Mouse (Mus musculus) cortical plate, adult 2 months (tissue): ENCODE results near the gene Fam161b. TPM values are rescaled to one million over a fixed set of nuclear protein-coding genes. Genes with fewer than 3 reads are reported as not detected.

Experiments used
- H3K27ac ChIP-seq: fragments of 200-500 bp; 2 replicates; pipeline ENCODE4 v1.5.1; 2012; ENCODE audit warnings: low read length, control low read depth, inconsistent platforms; ENCODE audit not compliant: insufficient read depth
- H3K4me1 ChIP-seq: fragments of 200-500 bp; 2 replicates; pipeline ENCODE4 v1.6.1; 2011; ENCODE audit warnings: low read length; ENCODE audit not compliant: control insufficient read depth, insufficient read depth
- H3K4me3 ChIP-seq: fragments of 200-500 bp; 2 replicates; pipeline ENCODE4 v1.5.1; 2011; ENCODE audit warnings: mild to moderate bottlenecking, low read length, control low read depth; ENCODE audit not compliant: insufficient read depth
- CTCF ChIP-seq: fragments of 200-500 bp; IDR thresholded peaks from 2 replicates; pipeline ENCODE4 v1.5.1; 2011; ENCODE audit warnings: mild to moderate bottlenecking, control low read depth, low read length; ENCODE audit not compliant: insufficient read depth; ENCODE audit errors: extremely low read depth
- POLR2A ChIP-seq: fragments of 200-500 bp; IDR thresholded peaks from 2 replicates; pipeline ENCODE4 v1.6.1; 2011; ENCODE audit warnings: mild to moderate bottlenecking, low read length, control low read depth; ENCODE audit not compliant: insufficient read depth; ENCODE audit errors: extremely low read depth
- polyA plus RNA-seq: library from polyadenylated mRNA; depleted of rRNA; stranded (reverse); fragments of >200 nt; gene quantifications from 2 replicates; pipeline ENCODE4 v1.2.3, GENCODE M21; 2012; rRNA removed

Fam161b gene
- 14.6 and 15.6 TPM in 2 replicates for polyA plus RNA-seq

DNA sequence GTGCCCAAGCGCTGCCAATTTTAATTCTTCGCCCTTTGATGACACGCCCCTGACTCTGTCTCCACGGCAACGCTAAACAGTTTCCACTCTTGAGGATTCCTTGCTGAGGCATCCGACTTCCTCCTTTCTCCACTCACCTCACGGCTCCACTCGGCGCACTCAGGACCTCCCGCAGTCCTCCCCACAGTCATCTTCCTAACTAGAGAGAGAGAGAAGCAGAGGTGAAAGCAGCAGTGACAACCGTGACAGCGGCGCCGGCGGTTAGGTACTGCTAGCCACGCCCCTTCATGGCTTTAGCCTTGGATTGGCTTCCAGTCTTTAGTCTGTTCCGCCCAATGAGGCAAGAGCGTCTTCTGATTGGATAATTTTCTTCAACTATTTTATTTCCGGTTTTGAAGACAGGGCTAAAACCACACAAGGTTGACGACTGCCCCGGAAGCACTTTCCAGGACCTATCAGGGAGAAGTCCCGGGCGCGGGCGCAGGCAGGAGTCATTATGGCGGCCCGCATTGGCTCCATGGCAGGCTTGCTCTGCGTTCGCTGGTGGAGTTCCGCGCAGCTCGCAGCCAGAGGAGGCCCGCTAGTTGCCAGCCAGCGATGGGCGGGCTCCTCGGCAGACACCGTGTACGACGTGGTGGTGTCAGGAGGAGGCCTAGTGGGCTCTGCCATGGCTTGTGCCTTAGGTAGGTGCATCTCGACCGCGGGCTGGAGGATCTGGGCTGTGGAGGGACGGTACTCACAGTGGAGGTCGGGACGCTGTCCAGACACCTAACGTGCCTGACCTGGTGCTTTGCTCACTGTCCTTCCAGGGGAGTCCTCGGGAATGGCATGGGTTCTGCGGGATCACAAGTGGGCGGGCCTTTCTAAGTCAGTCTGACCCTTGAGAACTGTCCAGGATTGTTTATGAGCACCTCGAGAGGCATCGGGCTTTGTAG, at the start of gene Fam161b, which contains the start of gene Coq6:
Fam161b (minus strand) TSS at position 279 of the 935 bp plus-strand sequence.
Coq6 (plus strand) TSS at position 103 of the 935 bp plus-strand sequence.
- no peak within 1 kb of the TSS for H3K27ac ChIP-seq
- H3K4me1 ChIP-seq = peaks cover 3% of the 10 kb centered on the region; the same call in 1 of the 2 replicates
- no peak for TF ChIP-seq CTCF
- TF ChIP-seq POLR2A = peak; percentile 85
- H3K4me3 ChIP-seq = peak within 1 kb of the TSS; percentile 64

GRCm38 (mm10) chr12:84408819-84409507, 47.3 kb upstream of the Fam161b start, which contains the start of the genes Entpd5 and Bbof1:
Gene Entpd5 (minus strand): TSS chr12:84409029.
Gene Bbof1 (plus strand): TSS chr12:84409071.
- peak within 1 kb of the TSS; percentile 48 for H3K4me3 ChIP-seq
- H3K27ac ChIP-seq = peak within 1 kb of the TSS; percentile 88
- no peak for TF ChIP-seq CTCF
- TF ChIP-seq POLR2A = peak; percentile 77
- H3K4me1 ChIP-seq = no peaks in the 10 kb centered on the region; the same call in 1 of the 2 replicates

DNA sequence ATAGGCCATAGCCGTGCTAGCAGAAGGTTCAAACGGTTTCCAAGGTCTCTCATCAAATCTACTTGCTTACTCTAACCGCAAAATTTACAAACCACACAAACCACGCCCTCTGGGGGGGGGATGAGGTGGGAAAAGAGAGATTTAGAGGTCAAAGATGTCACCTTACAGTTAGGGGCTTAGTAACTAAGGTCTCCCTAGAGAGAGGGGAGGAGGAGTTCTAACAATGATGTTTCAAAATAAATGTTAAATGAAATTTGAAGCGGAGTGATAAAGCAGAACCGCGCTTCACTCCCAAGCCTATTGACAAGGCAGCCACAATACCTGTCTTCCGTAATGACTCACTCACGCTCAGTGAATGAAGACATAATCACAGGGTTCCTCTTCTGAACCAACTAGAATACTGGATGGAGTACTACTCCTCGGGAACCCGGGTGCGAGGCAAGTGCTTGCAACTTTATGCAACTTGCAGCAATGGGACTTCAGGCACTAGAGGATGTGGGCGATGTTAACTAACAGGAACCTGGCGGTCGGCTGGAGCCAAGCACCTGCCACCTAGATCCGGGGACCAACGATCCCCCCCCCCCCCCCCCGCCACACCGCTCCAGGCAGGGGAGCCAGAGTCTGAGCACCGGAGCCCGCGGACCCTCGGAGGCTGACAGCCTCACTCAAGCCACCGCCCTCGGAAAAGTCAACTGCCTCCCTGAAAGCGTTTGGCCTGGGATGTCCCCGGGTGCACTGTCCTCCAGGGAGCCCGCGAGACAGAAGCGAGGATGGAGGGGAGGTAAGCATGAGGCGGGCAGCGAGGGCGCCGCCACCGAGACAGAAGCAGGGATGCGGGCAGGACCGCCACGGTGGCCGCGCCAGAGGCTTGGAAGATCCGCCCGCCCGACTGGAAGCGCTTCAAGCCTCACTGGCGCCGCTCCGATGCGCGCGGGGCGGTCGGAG, 46.5 kb upstream of the Fam161b start:
- Histone ChIP-seq H3K27ac (peak overlapping the region; percentile 88), H3K4me1 (no peaks in the 10 kb centered on the region; the same call in 1 of the 2 replicates), H3K4me3 (peak overlapping the region; percentile 48)
- TF ChIP-seq POLR2A = no peak
- no peak for TF ChIP-seq CTCF

GRCm38 (mm10) chr12:84407259-84407658, 45.6 kb upstream of the Fam161b start:
- no peak for TF ChIP-seq POLR2A
- no peak for TF ChIP-seq CTCF
- H3K4me1 ChIP-seq = no peaks in the 10 kb centered on the region; the same call in 1 of the 2 replicates
- no peak overlapping the region for H3K27ac ChIP-seq
- H3K4me3 ChIP-seq = no peak overlapping the region

GRCm38 (mm10) chr12:84404541-84404940, 42.9 kb upstream of the Fam161b start:
- no peak overlapping the region for H3K27ac ChIP-seq
- no peak overlapping the region for H3K4me3 ChIP-seq
- no peaks in the 10 kb centered on the region; the same call in 1 of the 2 replicates for H3K4me1 ChIP-seq
- TF ChIP-seq POLR2A = no peak
- no peak for TF ChIP-seq CTCF

- H3K27ac ChIP-seq = no peak overlapping the region
- TF ChIP-seq CTCF (no peak), POLR2A (no peak)
- no peak overlapping the region for H3K4me3 ChIP-seq
- no peaks in the 10 kb centered on the region for H3K4me1 ChIP-seq
These were observed 41.3 kb upstream of the Fam161b start for GRCm38 (mm10) chr12:84402923-84403322.

DNA sequence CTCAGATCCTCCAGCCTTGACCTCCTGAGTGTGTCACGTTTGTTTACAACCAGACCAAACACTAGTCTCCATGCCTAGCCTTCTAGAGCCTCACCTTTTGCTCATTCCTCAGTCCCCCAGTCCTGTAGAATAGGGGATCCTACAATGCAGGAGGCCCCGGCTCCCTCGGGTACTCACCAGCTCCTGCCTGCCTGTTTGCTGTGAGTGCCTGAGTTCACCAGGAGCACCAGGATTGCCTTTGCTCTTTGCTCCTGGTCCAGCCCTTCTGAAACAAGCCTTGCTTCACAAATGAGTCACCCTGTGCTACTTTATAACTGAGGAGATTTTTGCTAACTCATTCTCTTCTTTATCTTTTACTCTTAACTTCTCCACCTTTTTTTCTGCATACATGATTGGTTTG, 39.0 kb upstream of the Fam161b start:
- no peak overlapping the region for H3K4me3 ChIP-seq
- H3K27ac ChIP-seq = no peak overlapping the region
- H3K4me1 ChIP-seq = no peaks in the 10 kb centered on the region
- TF ChIP-seq CTCF = no peak
- no peak for TF ChIP-seq POLR2A

- TF ChIP-seq CTCF = no peak
- no peak for TF ChIP-seq POLR2A
These were observed 38.4 kb upstream of the Fam161b start for GRCm38 (mm10) chr12:84400068-84400467.

More at GRCm38 (mm10) chr12:84400068-84400467, 38.4 kb upstream of the Fam161b start:
- H3K27ac ChIP-seq = peak overlapping the region; percentile 37; the same call in 1 of the 2 replicates
- no peak overlapping the region for H3K4me3 ChIP-seq
- H3K4me1 ChIP-seq = no peaks in the 10 kb centered on the region
